Mouse (Mus musculus) heart, adult 2 months (tissue): ENCODE measurements around the gene S1pr1. TPM values are rescaled to one million over a fixed set of nuclear protein-coding genes. Genes with fewer than 3 reads are reported as not detected.

Source experiments
- DNase-seq, 2 experiments: peaks; one replicate each; pipeline ENCODE4 v3.0.0; 2021
- H3K27ac ChIP-seq: fragments of 200-600 bp; 2 replicates; pipeline ENCODE4 v1.8.1; 2022
- H3K27me3 ChIP-seq: fragments of 200-500 bp; 2 replicates; pipeline ENCODE4 v1.6.1; 2012; ENCODE audit warnings: mild to moderate bottlenecking, low read length, inconsistent platforms, mixed read lengths; ENCODE audit not compliant: control insufficient read depth, insufficient read depth
- H3K36me3 ChIP-seq: fragments of 200-500 bp; 2 replicates; pipeline ENCODE4 v1.6.1; 2012; ENCODE audit warnings: low read length, inconsistent platforms; ENCODE audit not compliant: control insufficient read depth, insufficient read depth
- H3K4me1 ChIP-seq: fragments of 200-500 bp; 2 replicates; pipeline ENCODE4 v1.6.1; 2011; ENCODE audit warnings: low read length; ENCODE audit not compliant: control insufficient read depth, insufficient read depth
- H3K4me3 ChIP-seq: fragments of 200-600 bp; 2 replicates; pipeline ENCODE4 v1.8.1; 2022
- H3K79me2 ChIP-seq: fragments of 200-500 bp; replicated peaks from 2 replicates; pipeline ENCODE4 v1.6.1; 2012; ENCODE audit warnings: mild to moderate bottlenecking, inconsistent platforms, low read length, moderate library complexity, mixed read lengths; ENCODE audit not compliant: control insufficient read depth, insufficient read depth
- H3K9ac ChIP-seq: fragments of 200-500 bp; 2 replicates; pipeline ENCODE4 v1.6.1; 2012; ENCODE audit warnings: low read depth, mild to moderate bottlenecking, control low read depth, inconsistent platforms, low read length, mixed read lengths
- CTCF ChIP-seq: fragments of 200-600 bp; IDR thresholded peaks from 2 replicates; pipeline ENCODE4 v1.8.1; 2022; ENCODE audit warnings: antibody characterized with exemption, mild to moderate bottlenecking, moderate library complexity
- EP300 ChIP-seq: fragments of 200-500 bp; IDR thresholded peaks from 2 replicates; pipeline ENCODE4 v1.6.1; 2011; ENCODE audit warnings: low read depth, low read length, control low read depth; ENCODE audit not compliant: insufficient read depth
- POLR2A ChIP-seq: fragments of 200-500 bp; IDR thresholded peaks from 2 replicates; pipeline ENCODE4 v1.6.1; 2011; ENCODE audit warnings: mild to moderate bottlenecking, low read depth, low read length, control low read depth; ENCODE audit not compliant: insufficient read depth
- WGBS: fragments of 180-500 bp; shearing (Covaris S2); methylation state at CpG from one replicate; pipeline ENCODE4 v1.1.7; 2018; 5-methylcytosine and 5-hydroxymethylcytosine counted together
- intact Hi-C: fragments of 180-260 bp; cut with DNase I; formaldehyde crosslinking; loops from one replicate; pipeline ENCODE4 v1.15.1; 2025
- polyA plus RNA-seq: library from polyadenylated mRNA; depleted of rRNA; stranded (reverse); fragments of >200 nt; gene quantifications from 2 replicates; pipeline ENCODE4 v1.2.3, GENCODE M21; 2012
- total RNA-seq, 2 experiments: library from RNA; stranded (reverse); gene quantifications; 2 replicates each; pipeline ENCODE4 v1.2.3; 2021

S1pr1 gene
- total and polyA plus RNA-seq, 3 experiments, result 53.8 to 72.1 (median 67.0) TPM

- no peak for DNase-seq
- Histone ChIP-seq H3K27me3 (no peaks in the 10 kb centered on the region), H3K36me3 (peaks cover 2% of the 10 kb centered on the region), H3K79me2 (no peaks in the 10 kb centered on the region), H3K4me1 (peaks cover 8% of the 10 kb centered on the region), H3K27ac (peak overlapping the region; percentile 28; the same call in 1 of the 2 replicates), H3K9ac (no peak overlapping the region), H3K4me3 (no peak overlapping the region)
- TF ChIP-seq EP300 (no peak), POLR2A (no peak), CTCF (no peak)
- intact Hi-C loops, result no loop called here
- 97% methylated on average over 1 of the region's 1 CpGs for WGBS
These were observed 33.7 kb downstream of the S1pr1 start for GRCm38 (mm10) chr3:115681184-115681583.

- H3K79me2 ChIP-seq, result no peaks in the 10 kb centered on the region
- H3K27me3 ChIP-seq, result no peaks in the 10 kb centered on the region
- H3K27ac ChIP-seq, result no peak overlapping the region
- H3K9ac ChIP-seq, result no peak overlapping the region
- H3K36me3 ChIP-seq, result peaks cover 2% of the 10 kb centered on the region; the same call in 1 of the 2 replicates
- TF ChIP-seq EP300, result no peak
- TF ChIP-seq CTCF, result no peak
- no peak for TF ChIP-seq POLR2A
- peaks cover 8% of the 10 kb centered on the region for H3K4me1 ChIP-seq
- WGBS, result 63% methylated on average over 7 of the region's 7 CpGs
- no peak overlapping the region for H3K4me3 ChIP-seq
- intact Hi-C loops, result no loop called here
- no peak for DNase-seq
These were observed 35.9 kb downstream of the S1pr1 start for GRCm38 (mm10) chr3:115679022-115679421.

GRCm38 (mm10) chr3:115675546-115676535 lies 39.0 kb downstream of the S1pr1 start:
- no peak overlapping the region for H3K4me3 ChIP-seq
- intact Hi-C loops, result no loop called here
- H3K27me3 ChIP-seq, result no peaks in the 10 kb centered on the region
- no peak for TF ChIP-seq POLR2A
- no peak for DNase-seq
- no peaks in the 10 kb centered on the region for H3K36me3 ChIP-seq
- WGBS, result 74% methylated on average over 6 of the region's 6 CpGs
- no peak overlapping the region for H3K9ac ChIP-seq
- H3K79me2 ChIP-seq, result no peaks in the 10 kb centered on the region
- H3K4me1 ChIP-seq, result peaks cover 5% of the 10 kb centered on the region
- no peak overlapping the region for H3K27ac ChIP-seq

- H3K9ac ChIP-seq, result no peak overlapping the region
- H3K79me2 ChIP-seq, result no peaks in the 10 kb centered on the region
- H3K27ac ChIP-seq, result no peak overlapping the region
- DNase-seq, result no peak
- 81% methylated on average over 5 of the region's 5 CpGs for WGBS
- H3K27me3 ChIP-seq, result no peaks in the 10 kb centered on the region
- TF ChIP-seq CTCF (no peak), POLR2A (no peak), EP300 (no peak)
- intact Hi-C loops, result no loop called here
- peaks cover 5% of the 10 kb centered on the region for H3K4me1 ChIP-seq
- H3K36me3 ChIP-seq, result no peaks in the 10 kb centered on the region
- H3K4me3 ChIP-seq, result no peak overlapping the region
These were observed 40.2 kb downstream of the S1pr1 start for GRCm38 (mm10) chr3:115674665-115675064.

- Histone ChIP-seq H3K9ac (peak overlapping the region; percentile 23; the same call in 1 of the 2 replicates), H3K79me2 (no peaks in the 10 kb centered on the region), H3K4me1 (peaks cover 5% of the 10 kb centered on the region), H3K36me3 (no peaks in the 10 kb centered on the region), H3K27me3 (no peaks in the 10 kb centered on the region), H3K27ac (peak overlapping the region; percentile 76), H3K4me3 (peak overlapping the region; percentile 32)
- TF ChIP-seq POLR2A (no peak), CTCF (no peak), EP300 (no peak)
- DNase-seq, result peak; percentile 34 to 52
- WGBS, result 35% methylated on average over 13 of the region's 13 CpGs
- intact Hi-C loops, result no loop called here
These were observed 41.2 kb downstream of the S1pr1 start for GRCm38 (mm10) chr3:115673663-115674157.
